Mouse (Mus musculus): Measurements from ENCODE around the gene Myd88.

Gene Myd88

GRCm38 (mm10) chr9:119290791-119291190 is 50.4 kb downstream of the Myd88 start:
- DNase-seq (ENCODE audit: low spot score) = no peak

Measured in T-cell, adult 2 months (primary cell).